Mouse (Mus musculus) lung, postnatal 0 days (tissue): ENCODE measurements around the gene Gatad2b. TPM values are rescaled to one million over a fixed set of nuclear protein-coding genes. Genes with fewer than 3 reads are reported as not detected.

Experiments used
- ATAC-seq: fragments of 200-750 bp; cut with Nextera tagmentation; 2 replicates; pipeline ENCODE4 v1.8.0; 2017; ENCODE audit warnings: moderate library complexity
- DNase-seq: peaks from one replicate; pipeline ENCODE4 v3.0.0-alpha.2; 2016; ENCODE audit warnings: low spot score
- H3K27ac ChIP-seq: fragments of 300-500 bp; sonication (generic); 2 replicates; pipeline ENCODE4 v1.5.1; 2014; ENCODE audit warnings: antibody characterized with exemption, mild to moderate bottlenecking, low read length, mixed read lengths
- H3K27me3 ChIP-seq: fragments of 300-500 bp; sonication (generic); replicated peaks from 2 replicates; pipeline ENCODE4 v1.6.1; 2014; ENCODE audit warnings: low read length, mixed read lengths; ENCODE audit not compliant: insufficient read depth
- H3K36me3 ChIP-seq: fragments of 300-500 bp; sonication (generic); 2 replicates; pipeline ENCODE4 v1.6.1; 2014; ENCODE audit warnings: low read length, mixed read lengths; ENCODE audit not compliant: insufficient read depth
- H3K4me1 ChIP-seq: fragments of 300-500 bp; sonication (generic); 2 replicates; pipeline ENCODE4 v1.6.1; 2014; ENCODE audit warnings: antibody characterized with exemption, low read depth, low read length, mixed read lengths; ENCODE audit not compliant: insufficient read depth
- H3K4me2 ChIP-seq: fragments of 300-500 bp; sonication (generic); replicated peaks from 2 replicates; pipeline ENCODE4 v1.6.1; 2014; ENCODE audit warnings: low read depth, mild to moderate bottlenecking, low read length, moderate library complexity, mixed read lengths
- H3K4me3 ChIP-seq: fragments of 300-500 bp; sonication (generic); 2 replicates; pipeline ENCODE4 v1.5.1; 2014; ENCODE audit warnings: low read depth, low read length
- H3K9ac ChIP-seq: fragments of 300-500 bp; sonication (generic); replicated peaks from 2 replicates; pipeline ENCODE4 v1.6.1; 2014; ENCODE audit warnings: low read depth, mild to moderate bottlenecking
- H3K9me3 ChIP-seq: fragments of 300-500 bp; sonication (generic); 2 replicates; pipeline ENCODE4 v1.6.1; 2016; ENCODE audit warnings: low read length, mixed read lengths
- CTCF ChIP-seq: IDR thresholded peaks from 2 replicates; pipeline ENCODE4 v1.5.1; 2016; ENCODE audit warnings: antibody characterized with exemption, mild to moderate bottlenecking
- EP300 ChIP-seq: IDR thresholded peaks from 2 replicates; pipeline ENCODE4 v1.6.1; 2016; ENCODE audit warnings: antibody characterized with exemption, mild to moderate bottlenecking, control low read depth
- WGBS: fragments of 180-500 bp; shearing (Covaris S2); extraction: QIAGEN DNeasy Blood & Tissue Kit; methylation state at CpG from one replicate; pipeline ENCODE4 v1.1.7; 2014; 5-methylcytosine and 5-hydroxymethylcytosine counted together
- polyA plus RNA-seq: library from polyadenylated mRNA; unstranded; fragments of >200 nt; fragmentation: Nextera tagmentation; extraction: Ambion mirVana; gene quantifications from 2 replicates; pipeline ENCODE4 v1.2.1, GENCODE M21; 2015

The Gatad2b gene
- polyA plus RNA-seq, 1 experiment from 2014 or later = 9.2 TPM

DNA sequence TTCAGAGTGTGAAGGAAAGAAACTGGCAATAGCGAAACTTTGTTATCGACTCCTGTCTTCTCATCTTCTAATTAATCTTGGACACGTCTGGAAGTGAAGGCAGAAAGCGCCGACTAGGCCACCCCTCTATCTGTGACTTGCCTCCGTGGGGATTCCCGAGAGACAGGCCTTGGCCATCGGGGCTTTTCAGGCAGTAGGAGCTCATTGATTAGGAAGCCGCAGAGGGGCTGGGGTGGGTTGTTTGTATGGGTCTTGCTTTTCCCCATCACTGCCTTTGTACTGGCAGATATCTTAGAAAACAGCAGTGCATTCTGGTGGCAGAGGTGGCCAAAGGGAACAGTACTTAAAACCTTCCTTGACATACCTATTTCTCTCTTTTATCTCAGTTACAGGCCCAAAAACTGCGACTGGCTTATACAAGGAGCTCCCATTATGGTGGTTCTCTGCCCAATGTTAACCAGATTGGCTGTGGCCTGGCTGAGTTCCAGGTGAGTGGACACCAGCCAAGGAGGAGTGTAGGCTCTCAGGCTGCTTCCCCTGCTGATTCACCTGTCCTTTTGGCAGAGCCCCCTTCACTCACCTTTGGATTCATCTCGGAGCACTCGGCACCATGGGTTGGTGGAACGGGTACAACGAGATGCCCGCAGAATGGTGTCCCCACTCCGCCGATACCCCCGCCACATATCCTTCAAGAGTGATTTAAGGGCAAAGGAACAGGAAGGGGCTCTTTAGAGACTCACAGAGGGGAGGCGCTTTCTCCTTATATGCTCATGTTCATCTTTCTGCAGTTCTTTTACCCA lies 36.0 kb upstream of the Gatad2b start:
- WGBS = 84% methylated on average over 19 of the region's 19 CpGs
- TF ChIP-seq CTCF (no peak), EP300 (no peak)
- no peak for ATAC-seq
- Histone ChIP-seq H3K4me1 (peaks cover 8% of the 10 kb centered on the region; the same call in 1 of the 2 replicates), H3K27ac (no peak overlapping the region), H3K27me3 (no peaks in the 10 kb centered on the region), H3K9ac (no peak overlapping the region), H3K4me3 (no peak overlapping the region), H3K4me2 (no peak overlapping the region), H3K9me3 (no peaks in the 10 kb centered on the region), H3K36me3 (peaks cover 19% of the 10 kb centered on the region)
- DNase-seq = no peak

DNA sequence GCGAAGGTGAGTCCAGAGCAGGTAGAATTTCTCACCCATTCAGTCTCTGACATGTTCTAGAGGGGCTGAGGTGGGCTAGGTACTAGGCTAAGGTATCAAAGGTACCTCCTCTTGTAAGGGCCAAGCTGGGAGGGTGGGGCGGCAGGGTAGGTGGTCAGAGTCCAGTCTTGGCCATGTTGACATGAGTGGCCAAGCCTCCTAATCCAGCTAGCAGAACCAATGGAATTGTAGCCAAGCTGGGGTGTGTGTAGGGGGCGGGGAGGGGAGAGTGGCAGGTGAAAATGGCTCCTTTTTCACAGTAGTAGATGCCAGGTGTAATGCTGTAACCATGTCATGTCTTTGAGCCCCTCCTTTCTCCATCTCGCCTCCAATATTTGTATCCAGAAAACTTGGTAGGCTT lies 34.5 kb upstream of the Gatad2b start:
- Histone ChIP-seq H3K9me3 (no peaks in the 10 kb centered on the region), H3K36me3 (peaks cover 30% of the 10 kb centered on the region), H3K4me1 (peaks cover 8% of the 10 kb centered on the region; the same call in 1 of the 2 replicates), H3K9ac (no peak overlapping the region), H3K4me2 (no peak overlapping the region), H3K27me3 (no peaks in the 10 kb centered on the region), H3K4me3 (no peak overlapping the region), H3K27ac (no peak overlapping the region)
- WGBS = 93% methylated on average over 4 of the region's 4 CpGs
- no peak for ATAC-seq
- TF ChIP-seq CTCF (no peak), EP300 (no peak)
- DNase-seq = no peak

DNA sequence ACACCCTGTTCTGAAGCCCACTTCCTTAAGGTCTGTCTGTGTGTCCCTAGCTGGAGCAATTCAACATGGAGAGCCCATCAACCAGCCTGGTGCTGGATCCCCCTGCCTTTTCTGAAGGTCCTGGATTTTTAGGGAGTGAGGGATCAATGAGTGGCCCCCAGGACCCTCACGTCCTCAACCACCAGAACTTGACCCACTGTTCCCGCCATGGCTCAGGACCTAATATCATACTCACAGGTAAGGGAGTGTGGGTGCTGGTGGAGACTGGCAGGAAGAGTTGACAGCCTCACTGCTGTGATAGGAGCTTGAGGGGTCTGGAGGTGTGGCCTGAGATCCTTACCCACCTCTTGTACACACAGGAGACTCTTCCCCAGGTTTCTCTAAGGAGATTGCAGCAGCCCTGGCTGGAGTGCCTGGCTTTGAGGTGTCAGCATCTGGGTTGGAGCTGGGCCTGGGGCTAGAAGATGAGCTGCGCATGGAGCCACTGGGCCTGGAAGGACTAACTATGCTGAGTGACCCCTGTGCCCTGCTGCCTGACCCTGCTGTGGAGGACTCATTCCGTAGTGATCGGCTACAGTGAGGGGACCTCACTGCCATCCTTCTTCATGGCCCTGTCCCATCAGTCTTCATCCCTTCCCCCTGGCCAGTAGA lies 29.7 kb upstream of the Gatad2b start:
- 0 out of 2 replicates have a peak, but pooled peaks cover 7% of the 10 kb centered on the region for H3K4me1 ChIP-seq
- no peaks in the 10 kb centered on the region for H3K9me3 ChIP-seq
- H3K36me3 ChIP-seq = peaks cover 33% of the 10 kb centered on the region
- ATAC-seq = no peak
- no peak overlapping the region for H3K9ac ChIP-seq
- no peak for DNase-seq
- H3K27me3 ChIP-seq = no peaks in the 10 kb centered on the region
- no peak overlapping the region for H3K27ac ChIP-seq
- no peak overlapping the region for H3K4me3 ChIP-seq
- WGBS = 94% methylated on average over 5 of the region's 5 CpGs
- TF ChIP-seq CTCF = no peak
- TF ChIP-seq EP300 = no peak
- no peak overlapping the region for H3K4me2 ChIP-seq

DNA sequence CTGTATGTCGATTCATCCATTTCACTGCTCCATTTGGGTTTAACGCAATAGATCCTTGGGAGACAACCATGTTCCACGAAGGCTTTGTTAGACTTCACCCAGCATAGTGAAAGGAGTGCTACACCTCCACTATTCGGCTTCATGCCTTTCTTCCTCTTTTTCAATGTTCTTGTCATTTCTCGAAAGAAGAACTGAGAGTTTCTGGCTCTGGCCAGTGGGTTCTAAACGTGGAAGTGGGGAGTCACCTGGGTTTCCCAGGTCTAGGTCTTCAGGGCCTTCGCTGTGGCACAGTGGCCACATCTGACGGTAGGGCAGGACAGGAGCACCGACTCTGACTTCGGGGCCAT lies 28.3 kb upstream of the Gatad2b start:
- DNase-seq (no peak), ATAC-seq (no peak)
- Histone ChIP-seq H3K27me3 (no peaks in the 10 kb centered on the region), H3K4me1 (0 out of 2 replicates have a peak, but pooled peaks cover 7% of the 10 kb centered on the region), H3K4me2 (peak overlapping the region; percentile 77), H3K27ac (peak overlapping the region; percentile 98; the same call in 1 of the 2 replicates), H3K9ac (peak overlapping the region; percentile 62; the same call in 1 of the 2 replicates), H3K4me3 (peak overlapping the region; percentile 76), H3K9me3 (no peaks in the 10 kb centered on the region), H3K36me3 (peaks cover 22% of the 10 kb centered on the region)
- TF ChIP-seq CTCF (no peak), EP300 (no peak)
- 33% methylated on average over 10 of the region's 10 CpGs for WGBS

DNA sequence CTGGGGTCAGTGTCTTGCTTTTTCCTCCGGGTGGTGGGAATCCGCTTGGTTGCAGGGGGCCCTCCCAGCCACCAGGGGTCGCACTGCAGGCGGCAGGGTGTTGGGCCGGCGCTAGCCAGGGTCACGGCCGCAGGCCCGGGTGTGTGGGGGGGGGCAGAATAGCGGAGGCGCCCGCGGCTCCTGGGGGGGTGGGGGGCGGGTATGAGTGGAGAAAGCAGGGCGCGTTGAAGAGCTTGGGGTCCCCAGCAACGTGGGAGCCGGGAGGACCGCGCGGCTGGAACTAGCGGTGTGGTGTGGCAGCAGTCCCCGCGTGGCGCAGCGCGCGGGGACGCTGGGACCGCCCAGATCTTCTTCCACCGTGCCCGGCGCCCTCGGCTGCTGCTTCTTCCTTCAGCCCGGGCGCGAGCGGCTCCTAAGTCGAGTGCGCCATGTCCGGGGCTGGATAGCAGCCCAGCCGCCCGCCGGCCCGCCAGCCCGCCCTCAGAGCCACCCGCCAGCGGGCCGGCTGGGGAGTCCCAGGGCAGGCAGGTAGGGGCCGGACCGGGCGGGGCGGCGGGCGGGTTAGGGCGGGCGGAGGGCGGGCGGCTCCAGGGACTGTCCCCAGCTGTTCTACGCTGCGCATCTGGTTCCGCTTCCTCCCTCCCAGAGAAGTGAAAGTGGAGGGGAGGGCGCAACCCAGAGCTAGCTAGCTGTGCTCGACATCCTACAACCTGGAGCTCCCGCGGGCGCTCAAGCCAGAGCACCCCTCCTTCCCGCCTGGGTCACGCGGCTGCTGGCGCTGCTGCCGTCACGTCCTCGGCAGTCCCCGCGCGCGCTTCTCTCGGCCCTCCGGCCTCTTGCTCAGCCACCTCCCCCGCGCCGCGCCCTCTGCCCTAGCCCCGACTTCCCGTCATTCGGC lies 27.7 kb upstream of the Gatad2b start, which contains the start of gene Dennd4b:
Dennd4b (plus strand) TSS at position 152 of the 898 bp plus-strand sequence.
- DNase-seq = peak; percentile 96
- peaks cover 20% of the 10 kb centered on the region; the same call in 1 of the 2 replicates for H3K36me3 ChIP-seq
- peak within 1 kb of the TSS; percentile 62 for H3K9ac ChIP-seq
- ATAC-seq = peak; percentile 94
- H3K27ac ChIP-seq = peak within 1 kb of the TSS; percentile 98
- H3K4me2 ChIP-seq = peak within 1 kb of the TSS; percentile 77
- peak within 1 kb of the TSS; percentile 76 for H3K4me3 ChIP-seq
- peak; percentile 95 for TF ChIP-seq CTCF
- TF ChIP-seq EP300 = no peak
- H3K27me3 ChIP-seq = no peaks in the 10 kb centered on the region
- WGBS = under 1% methylated on average over 50 of the region's 87 CpGs
- 0 out of 2 replicates have a peak, but pooled peaks cover 7% of the 10 kb centered on the region for H3K4me1 ChIP-seq
- no peaks in the 10 kb centered on the region for H3K9me3 ChIP-seq
